Mouse (Mus musculus): ENCODE results near the gene Kif6. TPM values are rescaled to one million over a fixed set of nuclear protein-coding genes. Genes with fewer than 3 reads are reported as not detected.
A peak's percentile ranks its signal among the peaks of the same experiment; 100 is the strongest.

Kif6 gene
- total RNA-seq, 1 experiment = 0.36 TPM

DNA sequence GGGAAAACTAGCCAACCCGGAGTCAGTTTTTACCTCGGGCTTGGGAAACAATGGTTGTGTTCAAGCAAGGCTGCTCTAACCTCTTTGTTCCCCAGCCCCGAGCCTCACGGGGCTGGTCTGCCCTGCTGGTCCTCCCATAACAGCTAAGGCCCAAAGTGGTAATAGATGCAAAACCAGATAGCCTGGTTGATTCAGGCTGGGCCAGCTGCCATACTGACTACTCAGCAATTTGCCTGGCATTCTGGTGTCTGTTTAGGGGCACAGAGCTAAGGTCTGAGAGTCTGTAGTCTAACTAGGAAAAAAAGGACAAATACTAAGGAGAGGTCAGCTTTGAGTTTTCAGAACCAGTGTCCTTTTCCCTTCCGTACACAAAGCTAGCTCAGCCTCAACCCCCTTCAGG lies 259.8 kb downstream of the Kif6 start:
- H3K27ac ChIP-seq (ENCODE audit: insufficient read depth, low read depth, low read length, poor library complexity, severe bottlenecking) = no peak overlapping the region
- no peak overlapping the region for H3K4me3 ChIP-seq (ENCODE audit: insufficient read depth in 1 of 2, low read depth in 1 of 2, low read length in 2 of 2, poor library complexity in 1 of 2, severe bottlenecking in 1 of 2)
- in situ Hi-C loops (cut with MboI; ENCODE audit: low sequenced_read_pairs in 2 of 2, unreplicated experiment in 2 of 2) = loop anchor here in 1 of 2 experiments (25.0 kb wide), 1 partner anchor 362 kb away; no protein-coding TSS in a partner anchor
- TF ChIP-seq HCFC1 (IDR thresholded peaks at IDR 0.05; ENCODE audit: borderline replicate concordance, insufficient read depth, low read length) = no peak
- no peak for TF ChIP-seq CHD2 (IDR thresholded peaks at IDR 0.05; ENCODE audit: low read depth, low read length)
- no peak for TF ChIP-seq MAFK (IDR thresholded peaks at IDR 0.05; ENCODE audit: insufficient read depth, low read depth, low read length)
- no peak for TF ChIP-seq ZNF384 (IDR thresholded peaks at IDR 0.05; ENCODE audit: low read depth, low read length)
- no peak overlapping the region for H3K9ac ChIP-seq (ENCODE audit: insufficient read depth, low read depth, low read length, poor library complexity, severe bottlenecking)
- peaks cover 3 to 6% of the 10 kb centered on the region in 2 experiments; a peak in 3 of 4 replicates for H3K4me1 ChIP-seq (ENCODE audit: control insufficient read depth in 2 of 2, insufficient read depth in 2 of 2, low read length in 2 of 2, poor library complexity in 1 of 2)
- DNase-seq (ENCODE audit: low read depth, low spot score) = no peak
- H3K36me3 ChIP-seq (ENCODE audit: control insufficient read depth, insufficient read depth, low read length, poor library complexity, severe bottlenecking) = no peaks in the 10 kb centered on the region
- no peaks in the 10 kb centered on the region for H3K9me3 ChIP-seq (ENCODE audit: control insufficient read depth, insufficient read depth, low read depth, low read length)

- TF ChIP-seq HCFC1 (IDR thresholded peaks at IDR 0.05; ENCODE audit: borderline replicate concordance, insufficient read depth, low read length) = no peak
- Histone ChIP-seq H3K4me3 (ENCODE audit: insufficient read depth in 1 of 2, low read depth in 1 of 2, low read length in 2 of 2, poor library complexity in 1 of 2, severe bottlenecking in 1 of 2) (0 out of 4 replicates have a peak overlapping the region, but pooled peaks of 1 of the 2 experiments have one; percentile 6), H3K9me3 (ENCODE audit: control insufficient read depth, insufficient read depth, low read depth, low read length) (no peaks in the 10 kb centered on the region), H3K36me3 (ENCODE audit: control insufficient read depth, insufficient read depth, low read length, poor library complexity, severe bottlenecking) (no peaks in the 10 kb centered on the region), H3K27ac (ENCODE audit: insufficient read depth, low read depth, low read length, poor library complexity, severe bottlenecking) (peak overlapping the region; percentile 68; the same call in 1 of the 2 replicates), H3K9ac (ENCODE audit: insufficient read depth, low read depth, low read length, poor library complexity, severe bottlenecking) (no peak overlapping the region), H3K4me1 (ENCODE audit: control insufficient read depth in 2 of 2, insufficient read depth in 2 of 2, low read length in 2 of 2, poor library complexity in 1 of 2) (peaks cover 3 to 6% of the 10 kb centered on the region in 2 experiments; a peak in 3 of 4 replicates)
- DNase-seq (ENCODE audit: low read depth, low spot score) = no peak
- in situ Hi-C loops (cut with MboI; ENCODE audit: low sequenced_read_pairs in 2 of 2, unreplicated experiment in 2 of 2) = loop anchor here in 1 of 2 experiments (25.0 kb wide), 1 partner anchor 363 kb away; no protein-coding TSS in a partner anchor
These were observed 260.5 kb downstream of the Kif6 start for GRCm38 (mm10) chr17:49875401-49875800.

DNA sequence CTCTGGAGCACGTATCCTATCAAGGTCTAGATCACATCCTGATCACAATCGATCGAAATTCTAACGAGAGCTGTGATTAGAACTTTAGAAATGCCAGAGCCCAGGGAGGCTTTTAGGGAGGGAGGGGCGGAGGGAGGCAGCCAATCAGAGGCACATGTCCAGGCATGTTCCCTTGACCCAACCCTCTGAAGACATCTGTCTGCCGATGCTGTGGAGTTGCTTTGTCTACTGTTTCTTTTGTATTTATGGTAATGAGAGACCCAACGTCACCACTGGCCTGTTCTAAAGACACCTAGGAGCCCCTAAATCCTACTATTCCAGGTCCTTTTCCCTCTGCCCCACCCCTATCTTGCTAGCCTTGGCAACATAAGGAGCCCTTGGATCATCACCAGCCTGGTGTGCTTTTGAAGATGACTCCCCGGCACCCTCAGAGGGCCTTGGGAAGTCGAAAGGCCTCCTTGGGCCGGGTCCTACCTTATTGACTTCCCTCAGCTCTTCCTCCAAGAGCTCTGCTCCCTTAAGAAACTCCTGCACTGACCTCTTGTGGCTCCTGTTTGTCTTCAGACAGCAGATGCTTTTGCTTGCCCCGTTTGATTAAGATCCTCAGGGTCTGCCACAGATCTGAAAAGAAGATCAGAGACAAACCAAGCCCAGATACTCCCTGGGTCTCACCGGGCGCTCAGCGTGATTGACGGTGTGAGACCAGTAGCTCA lies 261.2 kb downstream of the Kif6 start:
- H3K9ac ChIP-seq (ENCODE audit: insufficient read depth, low read depth, low read length, poor library complexity, severe bottlenecking) = no peak overlapping the region
- TF ChIP-seq ZC3H11A (IDR thresholded peaks at IDR 0.05; ENCODE audit: borderline replicate concordance, low read depth, low read length) (no peak), MAFK (IDR thresholded peaks at IDR 0.05; ENCODE audit: insufficient read depth, low read depth, low read length) (no peak), HCFC1 (IDR thresholded peaks at IDR 0.05; ENCODE audit: borderline replicate concordance, insufficient read depth, low read length) (no peak), CHD2 (IDR thresholded peaks at IDR 0.05; ENCODE audit: low read depth, low read length) (no peak), ZNF384 (IDR thresholded peaks at IDR 0.05; ENCODE audit: low read depth, low read length) (no peak)
- peak; percentile 45 for DNase-seq (ENCODE audit: low read depth, low spot score)
- H3K9me3 ChIP-seq (ENCODE audit: control insufficient read depth, insufficient read depth, low read depth, low read length) = no peaks in the 10 kb centered on the region
- in situ Hi-C loops (cut with MboI; ENCODE audit: low sequenced_read_pairs in 2 of 2, unreplicated experiment in 2 of 2) = loop anchor here in 1 of 2 experiments (25.0 kb wide), 1 partner anchor 364 kb away; no protein-coding TSS in a partner anchor
- peak overlapping the region; percentile 68; the same call in 1 of the 2 replicates for H3K27ac ChIP-seq (ENCODE audit: insufficient read depth, low read depth, low read length, poor library complexity, severe bottlenecking)
- H3K4me1 ChIP-seq (ENCODE audit: control insufficient read depth in 2 of 2, insufficient read depth in 2 of 2, low read length in 2 of 2, poor library complexity in 1 of 2) = peaks cover 3 to 6% of the 10 kb centered on the region in 2 experiments; a peak in 3 of 4 replicates
- H3K36me3 ChIP-seq (ENCODE audit: control insufficient read depth, insufficient read depth, low read length, poor library complexity, severe bottlenecking) = no peaks in the 10 kb centered on the region
- peak overlapping the region in 1 of 2 experiments; percentile 59; a peak in 2 of 4 replicates for H3K4me3 ChIP-seq (ENCODE audit: insufficient read depth in 1 of 2, low read depth in 1 of 2, low read length in 2 of 2, poor library complexity in 1 of 2, severe bottlenecking in 1 of 2)

GRCm38 (mm10) chr17:49880919-49881744 lies 266.2 kb downstream of the Kif6 start:
- Histone ChIP-seq H3K27ac (ENCODE audit: insufficient read depth, low read depth, low read length, poor library complexity, severe bottlenecking) (no peak overlapping the region), H3K4me3 (ENCODE audit: insufficient read depth in 1 of 2, low read depth in 1 of 2, low read length in 2 of 2, poor library complexity in 1 of 2, severe bottlenecking in 1 of 2) (no peak overlapping the region), H3K9ac (ENCODE audit: insufficient read depth, low read depth, low read length, poor library complexity, severe bottlenecking) (no peak overlapping the region), H3K9me3 (ENCODE audit: control insufficient read depth, insufficient read depth, low read depth, low read length) (no peaks in the 10 kb centered on the region), H3K36me3 (ENCODE audit: control insufficient read depth, insufficient read depth, low read length, poor library complexity, severe bottlenecking) (no peaks in the 10 kb centered on the region), H3K4me1 (ENCODE audit: control insufficient read depth in 2 of 2, insufficient read depth in 2 of 2, low read length in 2 of 2, poor library complexity in 1 of 2) (no peaks in the 10 kb centered on the region; a peak in 1 of 4 replicates)
- no peak for TF ChIP-seq ZC3H11A (IDR thresholded peaks at IDR 0.05; ENCODE audit: borderline replicate concordance, low read depth, low read length)
- TF ChIP-seq CHD2 (IDR thresholded peaks at IDR 0.05; ENCODE audit: low read depth, low read length) = no peak
- no peak for TF ChIP-seq ZNF384 (IDR thresholded peaks at IDR 0.05; ENCODE audit: low read depth, low read length)
- TF ChIP-seq MAFK (IDR thresholded peaks at IDR 0.05; ENCODE audit: insufficient read depth, low read depth, low read length) = no peak
- no peak for TF ChIP-seq HCFC1 (IDR thresholded peaks at IDR 0.05; ENCODE audit: borderline replicate concordance, insufficient read depth, low read length)
- in situ Hi-C loops (cut with MboI; ENCODE audit: low sequenced_read_pairs in 2 of 2, unreplicated experiment in 2 of 2) = loop anchor here in 1 of 2 experiments (25.0 kb wide), 1 partner anchor 369 kb away; no protein-coding TSS in a partner anchor
- DNase-seq (ENCODE audit: low read depth, low spot score) = no peak

Data from ES-E14 (cell line).